Mouse (Mus musculus) embryonic facial prominence, embryonic 15.5 days (tissue): ENCODE results near the gene Baz2b. TPM values are rescaled to one million over a fixed set of nuclear protein-coding genes. Genes with fewer than 3 reads are reported as not detected.

Source experiments
- ATAC-seq: fragments of 200-750 bp; cut with Nextera tagmentation; 2 replicates; pipeline ENCODE4 v1.8.0; 2017; ENCODE audit warnings: low read depth, moderate TSS enrichment; ENCODE audit not compliant: insufficient number of reproducible peaks, low FRiP score, low TSS enrichment
- H3K27ac ChIP-seq: fragments of 300-500 bp; sonication (generic); replicated peaks from 2 replicates; pipeline ENCODE4 v1.5.1; 2015; ENCODE audit warnings: mild to moderate bottlenecking, inconsistent platforms
- H3K27me3 ChIP-seq: fragments of 300-500 bp; sonication (generic); 2 replicates; pipeline ENCODE4 v1.6.1; 2015; ENCODE audit warnings: inconsistent platforms
- H3K36me3 ChIP-seq: fragments of 300-500 bp; sonication (generic); 2 replicates; pipeline ENCODE4 v1.6.1; 2015; ENCODE audit warnings: mild to moderate bottlenecking, inconsistent platforms
- H3K4me1 ChIP-seq: fragments of 300-500 bp; sonication (generic); 2 replicates; pipeline ENCODE4 v1.6.1; 2015; ENCODE audit warnings: inconsistent platforms
- H3K4me2 ChIP-seq: fragments of 300-500 bp; sonication (generic); replicated peaks from 2 replicates; pipeline ENCODE4 v1.6.1; 2015; ENCODE audit warnings: mild to moderate bottlenecking, inconsistent platforms
- H3K4me3 ChIP-seq: fragments of 300-500 bp; sonication (generic); replicated peaks from 2 replicates; pipeline ENCODE4 v1.5.1; 2015; ENCODE audit warnings: mild to moderate bottlenecking, inconsistent platforms
- H3K9ac ChIP-seq: fragments of 300-500 bp; sonication (generic); 2 replicates; pipeline ENCODE4 v1.6.1; 2015; ENCODE audit warnings: inconsistent platforms
- H3K9me3 ChIP-seq: fragments of 300-500 bp; sonication (generic); replicated peaks from 2 replicates; pipeline ENCODE4 v1.6.1; 2016; ENCODE audit warnings: inconsistent platforms
- WGBS: fragments of 180-500 bp; shearing (Covaris S2); methylation state at CpG from one replicate; pipeline ENCODE4 v1.1.7; 2015; 5-methylcytosine and 5-hydroxymethylcytosine counted together
- polyA plus RNA-seq: library from polyadenylated mRNA; unstranded; fragments of >200 nt; fragmentation: Nextera tagmentation; extraction: Ambion mirVana; gene quantifications from 2 replicates; pipeline ENCODE4 v1.2.1, GENCODE M21; 2015

Gene Baz2b
- polyA plus RNA-seq, 1 experiment from 2014 or later = 58.1 TPM

DNA sequence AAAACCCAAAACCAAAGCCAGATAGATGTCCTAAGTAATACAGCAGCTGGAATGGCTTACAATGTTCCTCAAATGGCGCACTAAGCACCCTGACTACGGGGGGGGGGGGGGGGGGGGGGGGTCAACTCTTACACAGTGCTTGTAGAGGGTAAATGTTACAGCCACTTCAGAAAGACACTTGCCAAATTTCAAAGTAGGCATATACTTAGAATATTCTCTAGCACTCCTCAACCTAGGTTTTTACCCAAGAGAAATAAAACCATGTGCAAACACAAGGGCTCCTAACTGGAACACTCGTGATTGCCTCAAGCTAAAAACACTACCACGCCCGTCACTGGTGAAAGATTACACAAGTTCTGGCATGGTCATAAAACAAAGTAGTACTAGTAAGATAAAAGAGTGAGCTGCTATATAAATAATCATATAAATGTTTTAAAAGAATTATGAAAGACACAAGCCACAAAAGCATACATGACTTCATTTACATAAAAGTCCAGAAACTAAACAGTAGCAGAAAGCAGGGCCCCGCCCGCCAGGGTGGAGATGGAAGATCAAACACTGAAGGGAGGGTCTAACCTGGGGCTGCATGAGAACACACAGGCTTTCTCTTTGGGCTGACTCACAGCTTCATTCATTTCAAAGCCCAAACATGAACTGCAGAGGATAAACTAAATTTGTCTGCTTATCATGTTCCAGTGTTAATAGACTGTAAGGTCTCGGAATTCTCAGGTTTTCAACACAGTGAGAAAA is 212.0 kb downstream of the Baz2b start:
- Histone ChIP-seq H3K4me2 (no peak overlapping the region), H3K9ac (no peak overlapping the region), H3K36me3 (0 out of 2 replicates have a peak, but pooled peaks cover 9% of the 10 kb centered on the region), H3K9me3 (no peaks in the 10 kb centered on the region), H3K4me3 (no peak overlapping the region), H3K27ac (no peak overlapping the region), H3K27me3 (no peaks in the 10 kb centered on the region), H3K4me1 (peaks cover 6% of the 10 kb centered on the region; the same call in 1 of the 2 replicates)
- ATAC-seq = no peak
- 66% methylated on average over 8 of the region's 8 CpGs for WGBS

GRCm38 (mm10) chr2:59996911-59997310 is 212.7 kb downstream of the Baz2b start:
- 88% methylated on average over 5 of the region's 5 CpGs for WGBS
- H3K4me2 ChIP-seq = no peak overlapping the region

DNA sequence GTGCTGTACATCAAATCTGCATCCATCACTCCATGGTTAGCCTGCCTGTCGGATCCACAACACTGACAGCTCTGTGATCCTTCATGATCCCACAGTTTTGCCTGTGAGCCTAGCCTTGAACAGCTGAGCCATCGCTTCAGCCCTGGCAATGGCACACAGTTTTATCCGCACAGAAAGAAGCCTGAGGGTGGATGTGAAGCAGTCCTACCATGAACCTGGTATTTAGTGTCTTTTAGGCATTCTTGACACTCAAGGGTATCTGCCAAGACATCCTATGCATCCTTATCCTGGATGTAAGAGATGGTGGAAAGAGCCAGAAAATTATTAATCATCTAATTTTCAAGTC is 216.5 kb downstream of the Baz2b start:
- no peak overlapping the region for H3K4me3 ChIP-seq
- H3K36me3 ChIP-seq = no peaks in the 10 kb centered on the region
- peak overlapping the region; percentile 37 for H3K4me2 ChIP-seq
- H3K4me1 ChIP-seq = peaks cover 14% of the 10 kb centered on the region; the same call in 1 of the 2 replicates
- no peak for ATAC-seq
- peak overlapping the region; percentile 69 for H3K27ac ChIP-seq
- no peaks in the 10 kb centered on the region for H3K27me3 ChIP-seq
- no peaks in the 10 kb centered on the region for H3K9me3 ChIP-seq
- no peak overlapping the region for H3K9ac ChIP-seq
- WGBS = 42% methylated on average over 3 of the region's 3 CpGs

More at GRCm38 (mm10) chr2:59996911-59997310, 212.7 kb downstream of the Baz2b start:
- no peak for ATAC-seq
- H3K27me3 ChIP-seq = no peaks in the 10 kb centered on the region
- no peaks in the 10 kb centered on the region for H3K9me3 ChIP-seq
- H3K4me1 ChIP-seq = peaks cover 12% of the 10 kb centered on the region; the same call in 1 of the 2 replicates
- no peak overlapping the region for H3K27ac ChIP-seq
- 0 out of 2 replicates have a peak, but pooled peaks cover 9% of the 10 kb centered on the region for H3K36me3 ChIP-seq
- H3K9ac ChIP-seq = no peak overlapping the region
- no peak overlapping the region for H3K4me3 ChIP-seq

DNA sequence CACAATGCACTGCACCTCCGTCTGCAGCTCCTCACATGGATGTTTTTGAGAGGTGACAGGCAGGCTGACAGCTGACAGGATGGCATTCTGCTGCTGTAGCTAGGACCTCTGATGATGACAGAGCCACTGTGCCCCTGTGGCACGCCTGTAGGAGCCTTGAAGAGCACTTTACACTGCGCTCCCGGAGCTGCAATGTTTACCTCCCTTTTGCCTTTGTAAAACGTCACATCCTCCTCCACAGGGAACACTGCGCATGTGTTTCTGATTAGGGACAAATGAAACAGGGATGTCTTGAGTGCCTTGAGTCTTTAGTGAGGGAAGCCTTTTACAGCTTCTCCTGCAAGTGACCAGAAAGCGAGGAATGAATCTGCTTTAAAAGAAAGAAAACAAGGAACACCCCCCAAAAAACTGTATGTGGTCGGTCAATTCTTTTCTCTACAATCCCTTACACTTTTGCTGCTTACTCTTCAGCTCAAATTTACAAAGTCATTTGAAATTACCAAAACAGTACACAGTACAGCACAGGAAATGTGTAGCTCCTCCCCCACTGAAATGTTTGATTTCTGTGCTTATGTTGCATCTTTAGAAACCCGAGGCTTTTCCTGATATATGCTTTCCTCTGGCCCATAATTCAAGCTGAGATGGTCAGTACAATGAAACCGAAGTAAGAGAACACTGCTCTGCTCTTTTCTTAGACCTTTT is 217.0 kb downstream of the Baz2b start:
- 31% methylated on average over 10 of the region's 10 CpGs for WGBS
- no peak overlapping the region for H3K9ac ChIP-seq
- H3K27ac ChIP-seq = peak overlapping the region; percentile 69
- H3K36me3 ChIP-seq = no peaks in the 10 kb centered on the region
- H3K4me1 ChIP-seq = peaks cover 16% of the 10 kb centered on the region
- H3K27me3 ChIP-seq = no peaks in the 10 kb centered on the region
- no peaks in the 10 kb centered on the region for H3K9me3 ChIP-seq
- peak; percentile 43; the same call in 1 of the 2 replicates for ATAC-seq
- peak overlapping the region; percentile 37 for H3K4me2 ChIP-seq
- H3K4me3 ChIP-seq = peak overlapping the region; percentile 20

GRCm38 (mm10) chr2:59991775-59992174 is 217.9 kb downstream of the Baz2b start:
- H3K4me3 ChIP-seq = no peak overlapping the region
- H3K36me3 ChIP-seq = no peaks in the 10 kb centered on the region
- peaks cover 21% of the 10 kb centered on the region for H3K4me1 ChIP-seq
- no peak overlapping the region for H3K4me2 ChIP-seq
- no peak overlapping the region for H3K27ac ChIP-seq
- no peaks in the 10 kb centered on the region for H3K9me3 ChIP-seq
- H3K9ac ChIP-seq = no peak overlapping the region
- ATAC-seq = no peak
- H3K27me3 ChIP-seq = no peaks in the 10 kb centered on the region

DNA sequence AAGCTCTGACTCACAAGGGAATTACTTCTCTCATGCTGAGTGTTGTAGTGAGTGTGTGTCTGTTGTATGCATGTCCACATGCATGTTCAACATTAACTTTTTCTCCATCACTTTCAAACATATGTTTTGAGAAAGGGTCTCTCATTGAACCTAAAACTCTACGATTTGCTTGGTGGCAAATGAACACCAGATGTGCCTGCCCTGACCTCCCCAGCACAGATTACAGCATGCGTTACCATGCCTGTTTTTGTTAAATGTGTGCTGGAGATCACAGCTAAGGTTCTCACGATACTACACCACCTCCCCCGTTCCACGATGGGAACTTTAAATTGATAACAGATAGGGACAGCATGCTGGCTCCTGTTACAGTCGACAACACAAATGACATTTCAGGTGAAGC is 222.1 kb downstream of the Baz2b start:
- H3K27ac ChIP-seq = no peak overlapping the region
- no peak for ATAC-seq

DNA sequence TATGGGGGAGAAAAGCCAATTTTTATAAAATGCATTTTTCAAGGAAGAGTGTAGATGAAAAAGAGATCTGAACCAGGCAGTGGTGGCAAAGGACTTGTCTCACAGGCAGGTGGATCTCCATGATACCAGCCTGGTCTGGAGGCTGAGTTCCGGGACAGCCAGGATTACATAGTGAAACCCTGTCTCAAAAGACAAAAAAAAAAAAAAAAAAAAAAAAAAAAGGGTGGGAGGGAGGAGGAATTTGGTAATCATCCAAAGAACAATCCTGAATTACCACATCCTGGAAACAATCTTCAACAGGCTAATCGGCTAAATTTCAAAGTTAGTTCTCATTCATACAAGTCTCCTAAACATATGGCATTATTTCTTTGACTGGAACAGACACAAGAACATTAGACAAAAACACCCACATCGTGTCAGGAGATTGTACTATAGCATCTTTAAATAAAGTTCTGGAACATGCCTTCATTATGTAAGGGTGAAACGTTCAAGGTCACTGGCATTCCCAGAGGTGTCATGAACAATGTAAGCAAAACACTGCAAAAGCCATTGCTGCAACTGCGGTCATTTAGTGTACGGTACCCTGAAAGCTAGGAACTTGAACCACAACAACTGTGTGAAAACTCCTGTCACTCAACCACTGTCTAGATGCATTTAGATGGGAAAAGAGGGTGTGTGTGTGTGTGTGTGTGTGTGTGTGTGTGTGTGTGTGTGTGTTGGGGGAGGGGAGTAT is 230.0 kb downstream of the Baz2b start:
- H3K4me2 ChIP-seq = no peak overlapping the region
- no peak overlapping the region for H3K9ac ChIP-seq
- no peaks in the 10 kb centered on the region for H3K27me3 ChIP-seq
- H3K36me3 ChIP-seq = peaks cover 12% of the 10 kb centered on the region
- no peak for ATAC-seq
- WGBS = 32% methylated on average over 6 of the region's 6 CpGs
- no peak overlapping the region for H3K4me3 ChIP-seq
- H3K9me3 ChIP-seq = no peaks in the 10 kb centered on the region
- peaks cover 8% of the 10 kb centered on the region; the same call in 1 of the 2 replicates for H3K4me1 ChIP-seq
- no peak overlapping the region for H3K27ac ChIP-seq

More for the DNA sequence above, 222.1 kb downstream of the Baz2b start:
- Histone ChIP-seq H3K9me3 (no peaks in the 10 kb centered on the region), H3K27me3 (no peaks in the 10 kb centered on the region), H3K9ac (no peak overlapping the region), H3K4me2 (no peak overlapping the region), H3K36me3 (no peaks in the 10 kb centered on the region), H3K4me3 (no peak overlapping the region), H3K4me1 (peaks cover 13% of the 10 kb centered on the region)
- 25% methylated on average over 6 of the region's 6 CpGs for WGBS

DNA sequence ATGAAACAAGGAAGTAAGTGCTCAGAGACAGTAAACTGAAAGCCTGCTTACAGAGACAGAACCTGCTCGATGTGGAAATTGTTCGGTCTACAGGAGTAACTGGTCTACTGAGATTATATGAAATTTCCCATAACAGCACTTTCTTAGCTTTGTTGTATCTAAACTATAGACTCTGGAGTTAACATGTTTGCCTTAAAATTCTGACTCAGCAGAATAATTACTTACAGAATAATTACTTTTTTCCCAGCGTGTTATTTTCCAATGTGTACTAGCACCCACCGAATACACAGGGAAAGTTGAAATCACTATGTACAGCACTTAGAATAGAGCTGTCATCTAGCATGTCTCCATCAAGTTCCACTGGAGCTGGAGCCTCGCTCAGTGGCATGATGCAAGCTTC is 233.0 kb downstream of the Baz2b start:
- Histone ChIP-seq H3K36me3 (peaks cover 12% of the 10 kb centered on the region), H3K27ac (no peak overlapping the region), H3K4me3 (no peak overlapping the region), H3K27me3 (no peaks in the 10 kb centered on the region), H3K4me1 (peaks cover 8% of the 10 kb centered on the region; the same call in 1 of the 2 replicates), H3K9ac (no peak overlapping the region), H3K4me2 (no peak overlapping the region), H3K9me3 (no peaks in the 10 kb centered on the region)
- 91% methylated on average over 5 of the region's 5 CpGs for WGBS
- ATAC-seq = no peak

DNA sequence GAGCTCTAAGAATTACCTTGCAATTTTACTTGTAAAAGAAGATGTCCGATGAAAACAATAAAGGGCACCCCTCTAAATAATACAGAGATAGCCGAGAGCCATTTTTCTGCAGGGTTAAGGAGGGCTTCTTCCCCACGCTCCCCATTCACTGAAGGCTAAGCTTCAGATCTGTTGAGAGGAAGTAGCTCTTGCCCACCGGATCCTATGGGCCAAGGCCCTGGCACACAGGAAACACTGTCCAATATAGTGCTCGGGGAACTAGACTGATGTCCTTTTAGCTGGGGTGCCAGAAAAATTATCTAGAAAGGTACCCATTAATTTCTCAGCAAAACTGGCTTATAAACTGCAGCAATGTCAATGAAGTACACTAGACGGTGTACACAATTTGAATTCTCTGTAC is 233.9 kb downstream of the Baz2b start:
- no peak overlapping the region for H3K9ac ChIP-seq
- H3K4me3 ChIP-seq = no peak overlapping the region
- H3K4me2 ChIP-seq = no peak overlapping the region
- H3K9me3 ChIP-seq = no peaks in the 10 kb centered on the region
- 90% methylated on average over 6 of the region's 6 CpGs for WGBS
- H3K27me3 ChIP-seq = no peaks in the 10 kb centered on the region
- H3K27ac ChIP-seq = no peak overlapping the region
- H3K36me3 ChIP-seq = peaks cover 12% of the 10 kb centered on the region
- ATAC-seq = no peak
- peaks cover 8% of the 10 kb centered on the region; the same call in 1 of the 2 replicates for H3K4me1 ChIP-seq

DNA sequence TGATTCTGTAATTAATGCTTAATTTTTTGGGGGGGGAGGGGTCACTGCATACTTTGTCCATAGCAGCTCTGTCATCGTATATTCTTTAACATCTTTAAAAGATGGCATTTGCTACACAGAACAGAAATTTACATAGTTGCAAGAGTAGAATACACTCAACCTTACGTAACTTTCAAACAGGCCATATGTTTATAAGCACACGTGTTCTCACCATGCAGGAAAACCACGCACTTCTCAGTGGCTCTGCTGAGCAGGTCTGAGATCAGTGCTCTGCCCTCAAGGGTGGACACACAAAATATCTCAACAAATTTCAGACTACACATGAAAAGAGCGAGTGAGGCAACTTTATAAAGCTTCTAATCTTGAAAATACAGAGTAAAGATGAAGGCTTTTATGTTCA is 235.7 kb downstream of the Baz2b start:
- Histone ChIP-seq H3K27ac (no peak overlapping the region), H3K4me1 (no peaks in the 10 kb centered on the region), H3K4me3 (no peak overlapping the region), H3K9me3 (no peaks in the 10 kb centered on the region), H3K27me3 (no peaks in the 10 kb centered on the region), H3K36me3 (peaks cover 14% of the 10 kb centered on the region), H3K9ac (no peak overlapping the region), H3K4me2 (no peak overlapping the region)
- WGBS = 79% methylated on average over 5 of the region's 5 CpGs
- no peak for ATAC-seq

- H3K36me3 ChIP-seq = peaks cover 22% of the 10 kb centered on the region
- no peak overlapping the region for H3K4me2 ChIP-seq
- H3K4me3 ChIP-seq = no peak overlapping the region
- H3K27ac ChIP-seq = no peak overlapping the region
- H3K9ac ChIP-seq = no peak overlapping the region
- H3K9me3 ChIP-seq = no peaks in the 10 kb centered on the region
- WGBS = 88% methylated on average over 4 of the region's 4 CpGs
- no peaks in the 10 kb centered on the region for H3K27me3 ChIP-seq
- no peak for ATAC-seq
- no peaks in the 10 kb centered on the region for H3K4me1 ChIP-seq
Measured at GRCm38 (mm10) chr2:59973104-59973641, 236.5 kb downstream of the Baz2b start.
